Mouse (Mus musculus): ENCODE results near the gene Raly.

The Raly gene

DNA sequence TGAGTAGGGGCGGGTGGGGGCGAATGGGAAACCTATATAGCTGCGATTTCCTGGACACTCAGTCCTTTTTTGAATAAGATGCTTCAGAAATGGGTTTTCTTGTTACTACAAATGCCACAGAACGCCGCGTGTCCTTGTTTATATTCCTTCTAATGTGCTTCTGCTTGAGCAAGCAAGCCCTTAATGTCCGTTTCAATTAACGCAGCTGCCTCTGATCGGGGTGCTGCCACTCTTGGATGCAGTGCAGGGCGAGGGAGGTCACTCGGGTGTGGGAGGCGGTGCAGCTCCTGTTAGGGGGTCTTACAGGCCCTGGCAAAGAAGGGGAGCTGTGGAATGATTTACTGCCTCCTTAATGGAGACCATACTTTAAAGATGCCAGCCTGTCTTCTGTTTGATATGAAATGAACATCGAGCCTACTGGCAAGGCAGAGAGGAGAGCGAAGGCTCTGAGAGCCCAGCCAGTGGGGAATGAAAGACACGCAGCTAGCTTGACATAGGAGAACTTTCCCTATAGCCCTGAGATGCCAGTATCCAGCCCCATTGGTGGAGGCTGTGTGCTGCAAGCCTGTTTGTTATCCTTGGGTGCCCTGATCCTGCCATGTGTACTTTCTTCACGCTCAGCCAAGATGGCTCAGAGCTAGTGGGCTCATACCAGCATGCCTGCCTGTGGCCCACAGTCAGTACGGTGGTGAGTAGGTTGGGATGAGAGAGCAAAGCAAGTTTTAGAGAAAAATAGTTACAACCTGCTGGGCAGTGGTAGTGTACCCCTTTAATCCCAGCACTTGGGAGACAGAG is 7.8 kb upstream of the Raly start:
- DNase-seq (ENCODE audit: low spot score): no peak

DNA sequence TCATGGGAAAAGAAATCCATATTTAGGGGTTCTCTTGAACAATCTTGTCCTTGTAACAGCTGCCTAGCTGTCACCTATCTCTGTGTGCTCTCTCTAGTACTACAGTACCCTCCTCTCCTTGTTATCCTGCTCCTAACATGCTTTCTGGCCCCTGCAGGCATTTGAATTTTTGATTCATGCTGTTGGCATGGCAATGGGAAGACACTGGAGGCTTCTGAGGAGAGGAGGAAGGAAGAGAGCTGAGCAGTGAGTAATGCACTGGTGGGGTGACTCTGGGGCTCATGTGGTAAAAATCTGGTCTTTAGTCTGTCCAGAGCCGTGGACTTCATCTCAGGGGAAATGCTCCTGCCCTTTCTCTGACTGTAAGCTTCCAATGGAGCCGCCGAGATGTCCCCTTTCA is 5.6 kb upstream of the Raly start:
- DNase-seq (ENCODE audit: low spot score): no peak

GRCm38 (mm10) chr2:154786187-154786586 is 4.7 kb upstream of the Raly start:
- no peak for DNase-seq (ENCODE audit: low spot score)

GRCm38 (mm10) chr2:154786776-154787175 is 4.1 kb upstream of the Raly start:
- no peak for DNase-seq (ENCODE audit: low spot score)

DNA sequence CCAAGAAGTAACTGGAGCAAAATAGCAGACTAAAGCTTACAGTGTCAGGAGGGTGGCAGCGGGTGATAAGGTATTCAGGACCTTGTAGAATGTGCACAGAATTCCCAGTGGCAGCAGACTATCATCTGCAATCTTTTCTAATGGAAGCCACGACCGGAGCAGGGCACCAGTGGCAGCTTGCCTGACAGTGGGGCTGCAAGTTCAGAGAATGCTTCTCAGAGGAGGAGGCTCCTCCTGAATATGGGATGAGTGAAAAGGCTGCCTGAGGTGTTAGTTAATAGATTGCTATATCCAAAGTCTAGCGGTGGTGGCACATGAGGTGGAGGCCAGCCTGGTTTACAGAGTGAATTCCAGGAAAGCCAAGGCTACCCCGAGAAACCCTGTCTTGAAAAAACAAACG is 1.5 kb upstream of the Raly start:
- no peak for DNase-seq (ENCODE audit: low spot score)

- DNase-seq (ENCODE audit: low spot score): no peak
Measured at GRCm38 (mm10) chr2:154789977-154790655, 780 bp upstream of the Raly start.

GRCm38 (mm10) chr2:154791661-154792642 is 1.1 kb downstream of the Raly start:
- peak; percentile 51 for DNase-seq (ENCODE audit: low spot score)

DNA sequence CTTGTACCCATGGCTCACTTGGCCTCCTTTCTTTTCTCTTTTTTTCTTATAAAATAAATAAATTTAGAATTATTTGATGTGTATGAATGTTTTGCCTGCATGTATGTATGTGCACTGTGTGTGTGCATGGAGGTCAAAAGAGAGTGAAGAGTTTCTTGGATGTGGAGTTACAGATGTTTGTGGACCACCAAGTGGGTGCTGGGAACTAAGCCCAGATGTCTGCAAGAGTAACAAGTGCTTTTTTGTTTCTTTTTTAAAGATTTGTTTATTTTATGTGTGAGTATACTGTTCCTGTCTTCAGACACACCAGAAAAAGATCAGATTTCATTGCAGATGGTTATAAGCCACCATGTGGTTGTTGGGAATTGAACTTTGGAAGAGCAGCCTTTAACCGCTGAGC is 12.5 kb downstream of the Raly start:
- DNase-seq (ENCODE audit: low spot score): no peak

DNA sequence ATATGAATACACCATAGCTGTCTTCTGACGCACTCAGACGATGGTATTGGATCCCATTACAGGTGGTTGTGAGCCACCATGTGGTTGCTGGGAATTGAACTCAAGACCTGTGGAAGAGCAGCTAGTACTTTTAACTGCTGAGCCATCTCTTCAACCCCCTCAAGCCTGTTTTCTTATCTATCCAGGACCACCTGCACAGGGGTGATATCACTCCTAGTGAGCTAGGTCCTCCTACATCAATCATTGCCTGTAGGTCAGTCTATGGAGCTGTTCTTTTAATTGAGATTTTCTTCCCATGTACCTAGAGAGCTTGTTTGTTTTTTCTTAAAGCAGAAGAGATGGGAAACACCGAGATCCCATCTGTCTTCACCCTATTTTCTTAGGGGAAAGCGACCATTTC is 12.9 kb downstream of the Raly start:
- no peak for DNase-seq (ENCODE audit: low spot score)

DNA sequence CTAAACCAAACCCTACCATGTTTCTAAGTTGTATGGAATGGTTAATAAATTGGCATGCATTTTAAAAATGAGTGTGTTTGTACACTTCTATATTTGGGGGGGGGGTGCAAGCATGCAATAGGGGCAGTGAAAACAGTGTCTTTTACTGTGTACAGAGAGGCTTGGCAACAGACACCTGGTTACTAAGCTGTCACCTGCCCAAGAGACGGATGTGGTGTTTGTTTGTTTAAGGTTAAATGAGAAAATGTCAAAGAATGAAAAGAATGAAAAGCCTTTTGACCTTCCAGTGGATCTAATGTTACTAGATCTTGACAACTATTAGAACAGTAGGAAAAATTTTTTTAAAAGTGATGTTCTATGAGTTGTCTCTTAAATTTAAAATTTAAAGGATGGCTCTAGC is 16.8 kb downstream of the Raly start:
- DNase-seq (ENCODE audit: low spot score): no peak

- DNase-seq (ENCODE audit: low spot score): no peak
Measured at GRCm38 (mm10) chr2:154809107-154809762, 18.3 kb downstream of the Raly start.

DNA sequence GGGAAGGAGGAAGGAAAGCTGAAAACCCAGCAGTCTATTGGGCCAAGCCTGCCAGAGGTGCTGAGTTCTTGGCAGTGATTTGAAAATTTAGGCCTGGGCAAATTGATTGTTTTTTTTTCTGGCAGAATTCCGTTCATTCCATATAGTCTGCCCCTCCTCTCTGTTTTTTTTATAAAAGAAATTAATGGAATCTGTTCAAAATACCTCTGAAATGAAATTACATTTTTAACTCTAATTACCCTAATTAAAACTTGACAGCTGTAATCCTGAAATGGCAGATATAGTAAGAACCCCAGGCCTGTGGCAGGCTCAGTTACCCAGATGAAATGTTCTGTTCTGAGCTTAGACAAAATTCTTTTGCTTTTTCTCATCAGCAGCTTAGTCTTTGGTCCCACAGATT is 19.9 kb downstream of the Raly start:
- no peak for DNase-seq (ENCODE audit: low spot score)

DNA sequence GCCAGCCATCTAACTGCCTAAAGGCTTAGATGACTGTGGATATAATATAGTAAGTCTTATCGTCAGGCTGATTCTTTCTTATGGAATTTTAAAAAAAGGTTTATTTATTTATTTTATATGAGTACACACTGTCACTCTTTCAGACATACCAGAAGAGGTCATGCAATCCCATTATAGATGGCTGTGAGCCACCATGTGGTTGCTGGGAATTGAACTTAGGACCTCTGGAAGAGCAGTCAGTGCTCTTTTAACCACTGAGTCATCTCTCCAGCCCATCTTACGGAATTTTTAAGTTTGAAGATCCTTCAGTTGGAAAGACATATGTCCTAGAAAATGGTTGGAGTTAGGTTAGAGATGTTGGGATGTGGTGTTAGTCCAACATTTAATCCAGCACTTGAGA is 22.5 kb downstream of the Raly start:
- DNase-seq (ENCODE audit: low spot score): no peak

DNA sequence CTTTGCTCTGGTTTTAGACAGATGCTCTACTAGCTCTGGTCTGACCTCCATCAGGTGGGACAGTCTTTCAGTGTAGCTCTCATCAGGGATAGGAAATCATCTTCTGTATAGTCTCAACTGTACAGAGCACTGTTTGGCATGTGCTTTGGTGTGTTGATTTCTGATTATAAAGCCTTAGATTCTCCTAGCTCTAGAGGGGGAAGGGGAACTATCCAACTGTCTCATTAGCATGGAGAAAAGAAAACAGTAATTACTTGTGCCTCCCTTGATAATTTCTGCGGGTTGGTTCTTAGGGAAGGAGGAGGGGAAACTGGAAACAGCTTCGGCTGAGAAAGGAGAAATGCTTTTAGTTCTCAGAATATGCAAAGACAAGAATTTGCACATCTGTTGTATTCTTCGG is 26.2 kb downstream of the Raly start:
- DNase-seq (ENCODE audit: low spot score): no peak

- no peak for DNase-seq (ENCODE audit: low spot score)
Measured at GRCm38 (mm10) chr2:154817788-154818187, 26.9 kb downstream of the Raly start.

DNA sequence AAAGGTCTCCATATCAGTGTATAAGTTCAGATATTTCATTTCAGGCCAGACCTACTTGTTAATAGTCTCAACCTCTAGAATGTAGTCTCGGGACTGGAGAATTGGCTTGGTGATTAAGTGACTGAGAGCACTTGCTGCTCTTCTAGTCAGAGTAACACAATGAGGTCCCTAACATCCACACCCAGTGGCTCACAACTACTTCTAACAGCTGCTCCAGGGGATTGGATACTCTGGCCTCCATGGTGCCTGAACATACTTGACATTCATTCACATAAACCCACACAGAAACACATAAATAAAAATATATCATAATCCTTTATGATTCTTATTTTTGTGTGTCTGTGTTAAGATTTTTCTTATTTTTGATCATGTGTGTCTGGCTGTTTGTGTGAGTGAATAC is 27.7 kb downstream of the Raly start:
- DNase-seq (ENCODE audit: low spot score): no peak

DNA sequence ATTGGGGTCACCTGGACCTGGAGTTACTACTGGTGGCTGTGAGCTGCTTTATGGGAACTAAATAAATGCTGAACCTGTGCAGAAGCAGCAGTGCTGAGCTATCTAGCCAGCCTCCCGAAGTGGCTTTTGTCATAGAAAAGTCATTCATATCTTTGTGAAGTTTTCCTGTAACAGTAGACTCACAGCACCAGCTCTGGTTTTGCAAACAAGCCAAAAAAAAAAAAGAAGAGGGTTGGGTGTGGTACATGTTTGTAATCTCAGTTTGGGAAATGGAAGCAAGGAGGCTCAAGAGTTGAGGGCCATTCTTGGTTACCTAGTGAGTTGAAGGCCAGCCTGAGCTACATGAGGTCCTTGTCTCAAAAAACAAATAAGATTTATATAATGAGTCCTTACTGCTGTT is 29.4 kb downstream of the Raly start:
- no peak for DNase-seq (ENCODE audit: low spot score)

- DNase-seq (ENCODE audit: low spot score): no peak
Measured at GRCm38 (mm10) chr2:154826054-154826538, 35.2 kb downstream of the Raly start.

- DNase-seq (ENCODE audit: low spot score): no peak
Measured at GRCm38 (mm10) chr2:154827521-154827920, 36.6 kb downstream of the Raly start.

DNA sequence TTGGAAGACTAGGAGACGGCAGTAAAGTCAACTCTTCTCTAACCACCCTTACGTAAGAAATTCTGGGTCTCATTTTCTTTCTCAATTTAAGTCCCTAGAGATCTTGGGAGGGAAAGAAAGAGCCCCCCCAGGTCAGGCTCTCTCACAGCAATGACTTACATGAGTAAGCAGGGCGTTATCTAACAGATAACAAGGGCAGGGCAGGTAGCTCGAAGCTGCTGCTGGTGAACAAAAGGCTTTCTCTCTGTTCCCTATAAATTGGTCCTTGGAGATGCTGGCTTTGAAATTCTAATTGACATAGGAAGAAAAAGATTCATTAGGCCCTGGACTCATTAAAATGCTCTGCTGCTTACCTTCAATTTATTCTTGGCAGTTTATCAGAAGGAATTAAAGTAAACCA is 41.6 kb downstream of the Raly start:
- no peak for DNase-seq (ENCODE audit: low spot score)

DNA sequence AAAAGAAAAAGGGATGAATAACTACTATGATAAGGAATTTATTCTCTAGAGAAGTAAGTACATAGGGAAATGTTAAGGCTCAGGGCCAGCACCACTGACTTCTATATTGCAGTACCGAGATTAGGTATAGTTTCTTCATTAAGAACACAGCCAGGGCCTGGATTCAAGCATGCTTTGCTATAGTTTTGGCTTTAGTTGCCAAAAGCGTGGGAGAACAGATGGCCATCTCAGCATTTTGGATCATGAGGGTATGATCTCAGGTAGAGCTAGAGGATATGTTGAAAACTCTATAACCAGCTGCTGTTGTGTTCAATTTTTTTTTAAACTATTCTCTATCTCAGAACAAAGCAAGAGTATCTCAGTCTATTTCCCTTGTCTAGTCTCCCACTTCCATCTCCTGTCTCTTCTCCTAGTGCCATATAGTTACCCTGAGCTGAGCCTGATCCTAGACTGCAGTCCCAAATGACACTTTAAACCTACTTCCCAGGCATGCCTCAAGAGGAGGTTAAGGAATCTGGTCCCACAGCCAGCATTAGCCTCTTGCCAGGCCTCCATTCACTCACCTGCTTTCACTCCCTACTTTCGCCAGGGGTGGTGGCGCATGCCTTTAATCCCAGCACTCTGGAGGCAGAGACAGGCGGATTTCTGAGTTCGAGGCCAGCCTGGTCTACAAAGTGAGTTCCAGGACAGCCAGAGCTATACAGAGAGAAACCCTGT is 43.4 kb downstream of the Raly start:
- no peak for DNase-seq (ENCODE audit: low spot score)
